Mouse (Mus musculus) erythroblast, embryonic 14.5 days (primary cell): ENCODE measurements around the gene Tmppe.

Source experiments
- GATA1 ChIP-seq: IDR thresholded peaks from 2 replicates; pipeline ENCODE4 v1.6.1; 2012; ENCODE audit warnings: low read length, inconsistent platforms, mixed read lengths
- TAL1 ChIP-seq: IDR thresholded peaks from 3 replicates; pipeline ENCODE4 v1.6.1; 2012; ENCODE audit warnings: low read length, inconsistent platforms, mixed read lengths

DNA sequence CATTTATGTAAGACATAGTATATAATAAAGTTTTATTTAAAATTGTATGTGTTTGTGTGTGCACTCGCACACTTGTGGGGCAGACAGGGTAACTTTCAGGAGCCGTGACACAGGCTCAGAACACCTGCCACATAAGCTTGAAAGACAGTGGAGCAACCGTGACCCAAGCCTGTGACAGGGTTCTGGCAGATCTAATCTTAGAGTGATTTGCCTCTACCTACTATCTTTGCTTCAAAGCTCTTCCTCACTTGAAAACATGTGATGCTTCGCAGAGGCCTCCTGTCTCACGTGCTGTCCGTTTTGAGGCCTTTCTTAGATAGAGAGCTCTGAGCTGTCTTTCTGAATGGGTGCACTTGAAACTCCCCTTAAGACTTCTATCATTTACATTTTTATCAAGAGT lies 51.5 kb downstream of the Tmppe start:
- TF ChIP-seq GATA1 (no peak), TAL1 (no peak)
